Mouse (Mus musculus): Measurements from ENCODE around the gene Gm20388.

- no peak for TF ChIP-seq POLR2A (IDR thresholded peaks at IDR 0.05; ENCODE audit: extremely low read depth, insufficient read depth, low read length)
- TF ChIP-seq CTCF (IDR thresholded peaks at IDR 0.05; ENCODE audit: extremely low read depth, insufficient read depth, low read length), result no peak
Measured at GRCm38 (mm10) chr8:120664566-120664965, 753.9 kb downstream of the Gm20388 start.

Data from cortical plate, adult 2 months (tissue).